20 mouse cellular contexts compared by ENCODE assay signal in genomic region chr4:87451251-87451650, GRCm38 (mm10).
A peak's percentile ranks its signal among the peaks of the same experiment; 100 is the strongest.
DNase-seq lines count a peak whose midpoint lies in the region; ATAC-seq and TF ChIP-seq lines count a peak whose summit lies in the region.
"Had no signal": no experiment of that assay in that cellular context is flagged by ENCODE, and none has a peak within 500 bp of the region (broad histone marks: within the 10 kb centered on the region; RNA-seq: fewer than 3 reads in every experiment).

No protein-coding gene starts in this region.

- intact Hi-C loops in left cerebral cortex, postnatal 10 days (cut with DNase I), result no loop called here

- H3K9ac ChIP-seq in heart, embryonic 11.5 days (ENCODE audit: low read depth, low read length), result no peak overlapping the region
- no peak overlapping the region for H3K9ac ChIP-seq in kidney, postnatal 0 days (ENCODE audit: low read depth, low read length)
- no peak overlapping the region for H3K9ac ChIP-seq in kidney, embryonic 14.5 days (ENCODE audit: low read depth, low read length)
- H3K9ac ChIP-seq in lung, embryonic 16.5 days (ENCODE audit: low read length), result no peak overlapping the region
- H3K9ac ChIP-seq: forebrain, embryonic 15.5 days; liver, embryonic 12.5 days; neural tube, embryonic 12.5 days had no signal

- H3K4me3 ChIP-seq in heart, embryonic 11.5 days (ENCODE audit: low read depth, low read length), result no peak overlapping the region
- no peak overlapping the region for H3K4me3 ChIP-seq in kidney, postnatal 0 days (replicated peaks; ENCODE audit: low read depth, low read length)
- no peak overlapping the region for H3K4me3 ChIP-seq in kidney, embryonic 14.5 days (ENCODE audit: low read length)
- H3K4me3 ChIP-seq in lung, embryonic 16.5 days (ENCODE audit: low read length), result no peak overlapping the region
- H3K4me3 ChIP-seq: forebrain, embryonic 15.5 days; left cerebral cortex, adult 2 months; liver, embryonic 12.5 days; neural tube, embryonic 12.5 days had no signal

- no peak overlapping the region for H3K4me2 ChIP-seq in heart, embryonic 11.5 days
- no peak overlapping the region for H3K4me2 ChIP-seq in kidney, postnatal 0 days (ENCODE audit: low read length)
- H3K4me2 ChIP-seq in kidney, embryonic 14.5 days (replicated peaks; ENCODE audit: low read depth, low read length), result no peak overlapping the region
- H3K4me2 ChIP-seq in lung, embryonic 16.5 days (ENCODE audit: low read depth, low read length), result no peak overlapping the region
- H3K4me2 ChIP-seq: forebrain, embryonic 15.5 days; liver, embryonic 12.5 days; midbrain, embryonic 11.5 days; neural tube, embryonic 12.5 days had no signal

- TF ChIP-seq CTCF in kidney, postnatal 0 days (IDR thresholded peaks at IDR 0.05; ENCODE audit: low read depth), result no peak

- no peaks in the 10 kb centered on the region for H3K36me3 ChIP-seq in heart, embryonic 11.5 days (ENCODE audit: control insufficient read depth, insufficient read depth, low read length)
- no peaks in the 10 kb centered on the region for H3K36me3 ChIP-seq in kidney, postnatal 0 days (ENCODE audit: insufficient read depth, low read length)
- H3K36me3 ChIP-seq in kidney, embryonic 14.5 days (ENCODE audit: control insufficient read depth, insufficient read depth, low read length), result no peaks in the 10 kb centered on the region
- no peaks in the 10 kb centered on the region for H3K36me3 ChIP-seq in lung, embryonic 16.5 days (ENCODE audit: control insufficient read depth, insufficient read depth, low read length)
- H3K36me3 ChIP-seq: forebrain, embryonic 15.5 days; liver, embryonic 12.5 days; neural tube, embryonic 12.5 days had no signal

- no peaks in the 10 kb centered on the region for H3K9me3 ChIP-seq in heart, embryonic 11.5 days (replicated peaks; ENCODE audit: control insufficient read depth, low read length)
- no peaks in the 10 kb centered on the region for H3K9me3 ChIP-seq in kidney, postnatal 0 days (replicated peaks; ENCODE audit: low read length)
- H3K9me3 ChIP-seq in kidney, embryonic 14.5 days (ENCODE audit: control insufficient read depth, low read length), result no peaks in the 10 kb centered on the region
- H3K9me3 ChIP-seq in lung, embryonic 16.5 days (ENCODE audit: control insufficient read depth, low read length), result no peaks in the 10 kb centered on the region
- H3K9me3 ChIP-seq: forebrain, embryonic 15.5 days; liver, embryonic 12.5 days; neural tube, embryonic 12.5 days had no signal

- no peak overlapping the region for H3K27ac ChIP-seq in heart, embryonic 11.5 days (ENCODE audit: low read depth, low read length)
- no peak overlapping the region for H3K27ac ChIP-seq in kidney, postnatal 0 days
- H3K27ac ChIP-seq in kidney, embryonic 14.5 days (ENCODE audit: low read depth, low read length), result no peak overlapping the region
- H3K27ac ChIP-seq in lung, embryonic 16.5 days (ENCODE audit: low read length), result no peak overlapping the region
- H3K27ac ChIP-seq: forebrain, embryonic 15.5 days; left cerebral cortex, adult 2 months; liver, embryonic 12.5 days; macrophage; neural tube, embryonic 12.5 days had no signal

- WGBS in heart, embryonic 11.5 days (ENCODE audit: insufficient replicate concordance), result 48% methylated on average over 5 of the region's 5 CpGs
- WGBS in kidney, postnatal 0 days, result 19% methylated on average over 5 of the region's 5 CpGs
- 6% methylated on average over 5 of the region's 5 CpGs for WGBS in kidney, embryonic 14.5 days
- WGBS in lung, embryonic 16.5 days, result 27% methylated on average over 5 of the region's 5 CpGs

- no peaks in the 10 kb centered on the region for H3K27me3 ChIP-seq in heart, embryonic 11.5 days (ENCODE audit: control insufficient read depth, insufficient read depth, low read length)
- no peaks in the 10 kb centered on the region for H3K27me3 ChIP-seq in kidney, postnatal 0 days (ENCODE audit: insufficient read depth, low read length)
- no peaks in the 10 kb centered on the region for H3K27me3 ChIP-seq in kidney, embryonic 14.5 days (ENCODE audit: control insufficient read depth, insufficient read depth, low read length)
- no peaks in the 10 kb centered on the region for H3K27me3 ChIP-seq in lung, embryonic 16.5 days (ENCODE audit: control insufficient read depth, insufficient read depth, low read depth, low read length)
- H3K27me3 ChIP-seq: forebrain, embryonic 15.5 days; liver, embryonic 12.5 days; neural tube, embryonic 12.5 days had no signal

- peak; percentile 7 for DNase-seq in heart, adult 8-10 months (ENCODE audit: low spot score)
- peak; percentile 86 for DNase-seq in kidney, postnatal 0 days (ENCODE audit: low spot score)
- no peak for DNase-seq in lung, postnatal 36 days
- peak; percentile 45 for DNase-seq in mesoderm, embryonic 11.5 days (ENCODE audit: low read depth, low spot score)
- DNase-seq in left cerebral cortex, postnatal 10 days (ENCODE audit: extremely low spot score in 1 of 2, low spot score in 2 of 2), result no peak
- DNase-seq: adrenal gland, adult 2 months; cerebellum, adult 8-10 months; gastrocnemius, postnatal 25 days; kidney, adult 18-20 months; layer of hippocampus, adult 9-11 months; right cerebral cortex, adult 18-20 months had no signal

- H3K4me1 ChIP-seq in heart, embryonic 11.5 days (ENCODE audit: control insufficient read depth, insufficient read depth, low read length), result 0 out of 2 replicates have a peak, but pooled peaks cover 4% of the 10 kb centered on the region
- no peaks in the 10 kb centered on the region; the same call in 1 of the 2 replicates for H3K4me1 ChIP-seq in kidney, postnatal 0 days (replicated peaks; ENCODE audit: insufficient read depth, low read length)
- H3K4me1 ChIP-seq in kidney, embryonic 14.5 days (ENCODE audit: control insufficient read depth, insufficient read depth, low read length), result 0 out of 2 replicates have a peak, but pooled peaks cover 3% of the 10 kb centered on the region
- peaks cover 2% of the 10 kb centered on the region; the same call in 1 of the 2 replicates for H3K4me1 ChIP-seq in lung, embryonic 16.5 days (replicated peaks; ENCODE audit: control insufficient read depth, insufficient read depth, low read length)
- H3K4me1 ChIP-seq: forebrain, embryonic 15.5 days; liver, embryonic 12.5 days had no signal

- ATAC-seq in heart, embryonic 11.5 days (replicated peaks; ENCODE audit: insufficient number of reproducible peaks, low FRiP score, low TSS enrichment), result no peak
- ATAC-seq in kidney, postnatal 0 days (replicated peaks; ENCODE audit: low FRiP score, low read depth), result no peak
- no peak for ATAC-seq in kidney, embryonic 14.5 days (ENCODE audit: low FRiP score, low TSS enrichment)
- ATAC-seq in lung, embryonic 16.5 days (ENCODE audit: low read depth), result peak; percentile 73
- ATAC-seq: forebrain, embryonic 15.5 days; liver, embryonic 12.5 days had no signal

Comparison
In these comparisons a context has a peak if more than half of its experiments do, and no peak if none do; other contexts are left out.
1. DNase-seq: peak in heart, adult 8-10 months (single experiment), kidney, postnatal 0 days (single experiment) and mesoderm, embryonic 11.5 days (single experiment); none in lung, postnatal 36 days (single experiment) and left cerebral cortex, postnatal 10 days (0 of 2).